Mouse (Mus musculus) hindbrain, embryonic 10.5 days (tissue): ENCODE results near the gene Efna5. TPM values are rescaled to one million over a fixed set of nuclear protein-coding genes. Genes with fewer than 3 reads are reported as not detected.

ENCODE experiments used
- DNase-seq: peaks from one replicate; pipeline ENCODE4 v3.0.0-alpha.2; 2017; ENCODE audit warnings: low spot score
- H3K27ac ChIP-seq: fragments of 300-500 bp; sonication (generic); 2 replicates; pipeline ENCODE4 v1.5.1; 2016; ENCODE audit warnings: mild to moderate bottlenecking, moderate library complexity
- H3K27me3 ChIP-seq: fragments of 300-500 bp; sonication (generic); 2 replicates; pipeline ENCODE4 v1.6.1; 2016; ENCODE audit warnings: mild to moderate bottlenecking; ENCODE audit not compliant: poor library complexity, insufficient read depth, severe bottlenecking
- H3K36me3 ChIP-seq: fragments of 300-500 bp; sonication (generic); 2 replicates; pipeline ENCODE4 v1.6.1; 2016; ENCODE audit warnings: mild to moderate bottlenecking, moderate library complexity
- H3K4me1 ChIP-seq: fragments of 300-500 bp; sonication (generic); replicated peaks from 2 replicates; pipeline ENCODE4 v1.6.1; 2016; ENCODE audit warnings: mild to moderate bottlenecking
- H3K4me3 ChIP-seq: fragments of 300-500 bp; sonication (generic); 2 replicates; pipeline ENCODE4 v1.5.1; 2016; ENCODE audit warnings: mild to moderate bottlenecking, moderate library complexity
- H3K9me3 ChIP-seq: fragments of 300-500 bp; sonication (generic); 2 replicates; pipeline ENCODE4 v1.6.1; 2016; ENCODE audit warnings: mild to moderate bottlenecking, moderate library complexity
- WGBS: fragments of 180-500 bp; shearing (Covaris S2); methylation state at CpG from one replicate; pipeline ENCODE4 v1.1.7; 2016; 5-methylcytosine and 5-hydroxymethylcytosine counted together
- polyA plus RNA-seq: library from polyadenylated mRNA; unstranded; fragments of >200 nt; fragmentation: Nextera tagmentation; extraction: Ambion mirVana; gene quantifications from 2 replicates; pipeline ENCODE4 v1.2.1, GENCODE M21; 2016

The Efna5 gene
- polyA plus RNA-seq, 1 experiment from 2014 or later, result 40.5 TPM

- Histone ChIP-seq H3K9me3 (no peaks in the 10 kb centered on the region), H3K27ac (0 out of 2 replicates have a peak overlapping the region, but pooled peaks have one; percentile 16), H3K27me3 (peaks cover 5% of the 10 kb centered on the region; the same call in 1 of the 2 replicates), H3K4me3 (peak overlapping the region; percentile 35; the same call in 1 of the 2 replicates), H3K4me1 (peaks cover 68% of the 10 kb centered on the region), H3K36me3 (no peaks in the 10 kb centered on the region)
- 19% methylated on average over 13 of the region's 13 CpGs for WGBS
- DNase-seq, result peak; percentile 77
Measured at GRCm38 (mm10) chr17:62783524-62784273, 97.4 kb downstream of the Efna5 start.

- no peaks in the 10 kb centered on the region for H3K36me3 ChIP-seq
- 70% methylated on average over 13 of the region's 13 CpGs for WGBS
- DNase-seq, result no peak
- no peaks in the 10 kb centered on the region for H3K9me3 ChIP-seq
- 0 out of 2 replicates have a peak overlapping the region, but pooled peaks have one; percentile 16 for H3K27ac ChIP-seq
- H3K4me3 ChIP-seq, result no peak overlapping the region
- peaks cover 5% of the 10 kb centered on the region; the same call in 1 of the 2 replicates for H3K27me3 ChIP-seq
- H3K4me1 ChIP-seq, result peaks cover 68% of the 10 kb centered on the region
Measured at GRCm38 (mm10) chr17:62782826-62783404, 98.2 kb downstream of the Efna5 start.

- H3K9me3 ChIP-seq, result no peaks in the 10 kb centered on the region
- 87% methylated on average over 6 of the region's 6 CpGs for WGBS
- no peaks in the 10 kb centered on the region for H3K36me3 ChIP-seq
- H3K27me3 ChIP-seq, result peaks cover 5% of the 10 kb centered on the region; the same call in 1 of the 2 replicates
- H3K27ac ChIP-seq, result no peak overlapping the region
- H3K4me1 ChIP-seq, result peaks cover 72% of the 10 kb centered on the region
- no peak for DNase-seq
- no peak overlapping the region for H3K4me3 ChIP-seq
Measured at GRCm38 (mm10) chr17:62781120-62781519, 100.0 kb downstream of the Efna5 start.

GRCm38 (mm10) chr17:62777858-62778564, 103.1 kb downstream of the Efna5 start:
- H3K4me1 ChIP-seq, result peaks cover 54% of the 10 kb centered on the region
- H3K27me3 ChIP-seq, result peaks cover 3% of the 10 kb centered on the region; the same call in 1 of the 2 replicates
- 0 out of 2 replicates have a peak, but pooled peaks cover 3% of the 10 kb centered on the region for H3K36me3 ChIP-seq
- no peak overlapping the region for H3K4me3 ChIP-seq
- 26% methylated on average over 10 of the region's 10 CpGs for WGBS
- DNase-seq, result peak; percentile 53
- H3K27ac ChIP-seq, result peak overlapping the region; percentile 8; the same call in 1 of the 2 replicates
- no peaks in the 10 kb centered on the region for H3K9me3 ChIP-seq

GRCm38 (mm10) chr17:62776710-62777109, 104.4 kb downstream of the Efna5 start:
- no peak overlapping the region for H3K4me3 ChIP-seq
- H3K36me3 ChIP-seq, result 0 out of 2 replicates have a peak, but pooled peaks cover 3% of the 10 kb centered on the region
- H3K27me3 ChIP-seq, result no peaks in the 10 kb centered on the region
- H3K4me1 ChIP-seq, result peaks cover 51% of the 10 kb centered on the region
- no peak overlapping the region for H3K27ac ChIP-seq
- 90% methylated on average over 3 of the region's 3 CpGs for WGBS
- no peaks in the 10 kb centered on the region for H3K9me3 ChIP-seq
- DNase-seq, result no peak

- H3K4me1 ChIP-seq, result peaks cover 48% of the 10 kb centered on the region
- WGBS, result 71% methylated on average over 2 of the region's 2 CpGs
- no peak overlapping the region for H3K27ac ChIP-seq
- no peaks in the 10 kb centered on the region for H3K27me3 ChIP-seq
- no peak for DNase-seq
- no peaks in the 10 kb centered on the region for H3K9me3 ChIP-seq
- 0 out of 2 replicates have a peak, but pooled peaks cover 3% of the 10 kb centered on the region for H3K36me3 ChIP-seq
- H3K4me3 ChIP-seq, result no peak overlapping the region
Measured at GRCm38 (mm10) chr17:62775976-62776375, 105.1 kb downstream of the Efna5 start.

- Histone ChIP-seq H3K27me3 (no peaks in the 10 kb centered on the region), H3K9me3 (no peaks in the 10 kb centered on the region), H3K4me1 (peaks cover 49% of the 10 kb centered on the region), H3K36me3 (0 out of 2 replicates have a peak, but pooled peaks cover 3% of the 10 kb centered on the region), H3K27ac (no peak overlapping the region), H3K4me3 (no peak overlapping the region)
- WGBS, result 88% methylated on average over 5 of the region's 5 CpGs
- no peak for DNase-seq
Measured at GRCm38 (mm10) chr17:62775401-62775800, 105.7 kb downstream of the Efna5 start.

GRCm38 (mm10) chr17:62774749-62775148, 106.4 kb downstream of the Efna5 start:
- Histone ChIP-seq H3K27me3 (no peaks in the 10 kb centered on the region), H3K4me3 (no peak overlapping the region), H3K4me1 (peaks cover 51% of the 10 kb centered on the region), H3K36me3 (0 out of 2 replicates have a peak, but pooled peaks cover 3% of the 10 kb centered on the region), H3K9me3 (no peaks in the 10 kb centered on the region), H3K27ac (no peak overlapping the region)
- DNase-seq, result no peak
- 94% methylated on average over 7 of the region's 7 CpGs for WGBS

GRCm38 (mm10) chr17:62766705-62767104, 114.4 kb downstream of the Efna5 start:
- 49% methylated on average over 4 of the region's 4 CpGs for WGBS
- H3K9me3 ChIP-seq, result no peaks in the 10 kb centered on the region
- H3K4me3 ChIP-seq, result no peak overlapping the region
- no peaks in the 10 kb centered on the region for H3K36me3 ChIP-seq
- peaks cover 21% of the 10 kb centered on the region for H3K4me1 ChIP-seq
- no peak overlapping the region for H3K27ac ChIP-seq
- H3K27me3 ChIP-seq, result no peaks in the 10 kb centered on the region
- DNase-seq, result peak; percentile 39

GRCm38 (mm10) chr17:62765165-62765564, 116.0 kb downstream of the Efna5 start:
- WGBS, result 76% methylated on average over 4 of the region's 4 CpGs
- no peak overlapping the region for H3K27ac ChIP-seq

GRCm38 (mm10) chr17:62756951-62757350, 124.2 kb downstream of the Efna5 start:
- no peak for DNase-seq
- no peak overlapping the region for H3K4me3 ChIP-seq
- no peaks in the 10 kb centered on the region for H3K27me3 ChIP-seq
- H3K27ac ChIP-seq, result no peak overlapping the region
- no peaks in the 10 kb centered on the region for H3K9me3 ChIP-seq
- H3K36me3 ChIP-seq, result peaks cover 6% of the 10 kb centered on the region; the same call in 1 of the 2 replicates
- H3K4me1 ChIP-seq, result peaks cover 26% of the 10 kb centered on the region
- WGBS, result 86% methylated on average over 3 of the region's 3 CpGs

More at GRCm38 (mm10) chr17:62765165-62765564, 116.0 kb downstream of the Efna5 start:
- Histone ChIP-seq H3K27me3 (no peaks in the 10 kb centered on the region), H3K4me3 (no peak overlapping the region), H3K9me3 (no peaks in the 10 kb centered on the region), H3K36me3 (no peaks in the 10 kb centered on the region), H3K4me1 (peaks cover 21% of the 10 kb centered on the region)
- DNase-seq, result no peak

- peaks cover 21% of the 10 kb centered on the region for H3K4me1 ChIP-seq
- no peaks in the 10 kb centered on the region for H3K27me3 ChIP-seq
- peaks cover 6% of the 10 kb centered on the region; the same call in 1 of the 2 replicates for H3K36me3 ChIP-seq
- no peaks in the 10 kb centered on the region for H3K9me3 ChIP-seq
- 95% methylated on average over 2 of the region's 2 CpGs for WGBS
- H3K27ac ChIP-seq, result no peak overlapping the region
- DNase-seq, result no peak
- no peak overlapping the region for H3K4me3 ChIP-seq
Measured at GRCm38 (mm10) chr17:62755635-62756034, 125.5 kb downstream of the Efna5 start.
